Mouse (Mus musculus) B cell, adult 2 months (primary cell): ENCODE measurements around the gene Mad1l1.

Experiments
- DNase-seq, 2 experiments: peaks; one replicate each; pipeline ENCODE4 v3.0.0; 2022

The Mad1l1 gene

GRCm38 (mm10) chr5:140258633-140259032 is 62.7 kb downstream of the Mad1l1 start:
- no peak for DNase-seq

GRCm38 (mm10) chr5:140258035-140258434 is 63.3 kb downstream of the Mad1l1 start:
- no peak for DNase-seq

DNA sequence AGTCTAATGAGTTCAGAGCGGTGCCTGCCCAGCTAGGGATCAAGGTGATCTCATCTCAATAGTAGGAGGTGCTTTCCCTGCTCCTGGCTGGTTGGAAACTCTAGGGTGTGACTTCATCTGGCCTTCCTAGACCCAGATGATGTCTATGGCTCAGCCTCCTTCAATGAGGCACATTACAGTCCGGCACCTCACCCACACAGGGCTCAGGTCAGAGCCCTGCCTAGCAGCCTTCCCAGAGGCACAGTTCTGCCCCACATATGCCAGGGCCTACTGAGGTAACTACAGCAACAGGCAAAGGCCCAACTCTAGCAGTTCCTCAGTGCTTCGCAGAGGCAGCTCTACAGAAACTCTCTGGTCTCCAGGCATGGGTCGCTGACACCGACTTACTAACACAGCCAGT is 63.9 kb downstream of the Mad1l1 start:
- no peak for DNase-seq

DNA sequence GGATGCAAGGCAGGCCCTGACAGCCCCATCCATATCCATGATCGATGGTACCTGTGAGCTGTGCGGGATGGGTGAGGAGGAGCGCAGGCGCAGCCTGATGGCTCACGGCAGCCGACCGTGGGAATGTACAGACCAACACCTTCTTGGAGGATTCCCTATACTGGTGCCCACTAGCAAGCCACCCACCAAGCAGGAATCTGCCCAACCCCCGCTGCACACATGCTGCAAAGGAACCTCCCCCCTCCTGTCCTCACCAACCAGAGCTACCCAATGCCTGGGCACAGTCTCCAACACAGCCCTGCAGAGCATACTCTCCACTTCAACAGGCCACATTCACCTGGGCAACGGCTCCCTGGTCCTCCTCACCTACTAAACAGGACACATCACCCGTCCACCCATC is 64.7 kb downstream of the Mad1l1 start:
- no peak for DNase-seq

GRCm38 (mm10) chr5:140255265-140255664 is 66.1 kb downstream of the Mad1l1 start:
- no peak for DNase-seq

DNA sequence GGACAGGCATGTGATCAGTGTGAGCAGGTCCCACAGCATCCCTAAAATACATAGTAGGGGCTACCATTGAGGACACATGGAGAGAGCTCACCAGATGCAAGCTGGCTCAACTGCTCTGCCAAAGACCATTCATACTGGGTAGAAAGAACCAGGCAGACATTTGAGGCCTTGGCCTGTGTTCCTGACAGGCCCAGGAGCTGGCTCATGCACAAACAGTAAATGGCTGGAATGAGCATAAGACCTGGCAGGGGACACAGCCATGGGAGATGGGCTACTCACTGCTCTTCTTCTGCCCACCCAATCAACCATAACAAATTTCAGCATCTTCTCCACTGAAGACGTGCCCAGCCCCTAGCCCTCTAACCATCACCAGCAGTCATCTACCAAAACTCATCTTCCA is 66.7 kb downstream of the Mad1l1 start:
- no peak for DNase-seq

DNA sequence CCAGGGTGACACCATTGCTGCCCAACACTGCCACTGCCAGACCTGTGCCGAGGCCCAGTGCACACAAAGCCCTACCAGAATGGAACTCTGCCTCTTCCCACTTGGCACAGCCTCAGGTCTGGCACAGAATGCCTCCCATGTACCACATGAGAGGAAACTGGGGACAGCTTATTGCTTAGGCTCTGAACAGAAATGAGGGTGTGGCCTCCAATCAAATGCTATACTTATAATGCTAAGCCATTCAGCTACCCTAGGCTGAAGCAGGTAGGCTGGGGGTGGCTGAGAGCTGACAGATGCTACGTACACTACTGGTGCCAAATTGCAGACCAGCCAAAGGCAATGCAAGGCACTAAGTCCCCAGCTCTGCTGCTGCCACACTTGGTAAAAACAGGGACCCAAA is 69.4 kb downstream of the Mad1l1 start:
- DNase-seq, result no peak

GRCm38 (mm10) chr5:140250370-140250769 is 71.0 kb downstream of the Mad1l1 start:
- DNase-seq, result no peak

GRCm38 (mm10) chr5:140249359-140250062 is 71.8 kb downstream of the Mad1l1 start:
- no peak for DNase-seq

- no peak for DNase-seq
Measured at GRCm38 (mm10) chr5:140248101-140248500, 73.3 kb downstream of the Mad1l1 start.

DNA sequence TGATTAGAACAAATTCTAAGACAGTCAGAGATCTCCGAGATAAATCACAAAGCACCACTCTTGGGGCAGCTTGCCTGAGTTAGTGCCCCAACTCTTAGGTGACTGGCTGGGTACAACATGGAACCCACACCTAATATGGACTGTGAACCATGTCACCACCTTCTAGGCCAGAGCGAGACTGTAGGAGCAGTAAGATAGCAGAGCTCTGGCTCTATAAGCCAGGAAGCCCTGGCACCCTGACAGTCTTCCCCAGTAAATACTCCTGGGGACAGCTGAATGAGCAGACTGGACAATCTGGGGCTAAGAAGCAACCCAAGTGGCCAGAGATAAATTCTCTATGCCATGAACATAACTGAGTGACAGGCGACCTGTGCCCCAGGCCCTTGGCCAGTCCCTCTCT is 81.1 kb downstream of the Mad1l1 start:
- no peak for DNase-seq

GRCm38 (mm10) chr5:140238880-140239279 is 82.5 kb downstream of the Mad1l1 start:
- no peak for DNase-seq

DNA sequence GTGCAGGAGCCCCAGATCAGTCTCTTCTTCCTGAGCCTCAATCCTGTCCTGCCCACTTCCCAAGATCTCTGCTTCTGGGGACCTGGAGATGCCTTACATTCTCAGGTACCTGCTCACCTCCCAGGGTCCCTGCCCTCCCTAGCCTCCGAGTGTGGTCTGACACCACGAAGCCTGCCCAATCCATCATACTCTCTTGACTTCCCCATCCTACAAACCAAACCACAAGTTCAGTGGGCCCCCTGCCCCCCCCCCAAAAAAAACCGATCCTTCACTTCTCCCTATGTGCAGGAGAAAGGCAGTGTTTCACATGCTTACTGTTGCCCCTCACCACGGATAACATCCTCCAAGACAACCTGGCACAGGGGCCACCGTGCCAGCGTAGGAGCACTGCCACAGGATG is 90.5 kb downstream of the Mad1l1 start:
- DNase-seq, result no peak

DNA sequence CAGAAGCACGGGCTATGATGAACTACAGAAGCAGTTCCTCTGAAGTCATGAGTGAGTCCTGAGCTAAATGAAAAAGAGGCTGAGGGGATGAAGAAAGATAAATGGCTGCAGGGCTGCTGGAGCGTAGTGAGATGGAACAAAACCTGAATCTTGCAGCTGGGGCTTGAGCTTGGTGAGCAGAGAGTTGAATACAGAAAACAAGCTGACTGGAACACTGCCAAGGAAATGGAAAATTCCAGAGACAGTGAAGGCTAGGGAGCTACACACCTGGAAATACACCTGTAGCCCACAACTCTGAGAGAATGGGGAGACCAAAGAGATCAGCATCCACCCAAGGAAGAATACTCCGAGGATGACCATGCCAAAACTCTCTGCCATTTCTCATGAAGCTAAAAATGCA is 93.0 kb downstream of the Mad1l1 start:
- DNase-seq, result no peak

DNA sequence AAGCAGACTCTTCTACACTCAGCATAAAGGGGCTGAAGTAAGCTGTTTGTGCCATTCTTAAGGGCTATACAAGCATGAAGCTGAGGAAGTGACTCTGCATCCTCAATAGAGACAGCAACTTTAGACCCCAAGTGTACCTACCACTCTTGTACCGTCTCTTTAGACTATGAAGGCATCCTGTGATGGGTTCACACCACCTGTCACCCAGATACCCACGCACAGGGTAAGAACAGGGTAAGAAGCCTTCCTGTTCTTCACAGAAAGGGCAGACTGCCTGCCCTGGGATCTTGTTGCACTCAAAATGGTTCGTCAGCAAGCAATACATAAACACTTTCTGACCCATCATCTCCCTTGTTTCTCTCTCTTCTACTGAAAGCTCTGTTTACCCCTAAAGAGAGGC is 94.5 kb downstream of the Mad1l1 start:
- DNase-seq, result no peak

DNA sequence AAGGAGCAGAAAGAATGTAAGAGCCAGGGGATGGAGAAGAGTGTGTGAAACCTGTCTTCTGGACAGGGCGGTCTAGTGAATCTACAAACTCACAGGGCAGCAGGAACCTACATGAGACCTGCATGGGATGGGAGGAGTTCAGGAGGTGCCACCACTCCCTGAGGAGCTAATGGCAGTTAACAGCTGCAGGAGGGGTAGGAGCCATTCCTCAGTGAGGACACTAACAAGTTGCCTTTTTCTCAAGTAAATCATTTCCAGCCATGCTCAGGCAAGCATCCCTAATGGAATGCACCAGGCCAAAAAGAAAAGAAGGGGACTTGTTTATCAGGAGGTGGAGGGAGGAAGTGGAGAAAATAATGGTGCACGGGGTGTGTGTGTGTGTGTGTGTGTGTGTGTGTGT is 95.5 kb downstream of the Mad1l1 start:
- DNase-seq, result no peak

GRCm38 (mm10) chr5:140225103-140225502 is 96.2 kb downstream of the Mad1l1 start:
- no peak for DNase-seq

GRCm38 (mm10) chr5:140223070-140224053 is 98.0 kb downstream of the Mad1l1 start:
- no peak for DNase-seq

GRCm38 (mm10) chr5:140221016-140221650 is 100.2 kb downstream of the Mad1l1 start:
- DNase-seq, result no peak

DNA sequence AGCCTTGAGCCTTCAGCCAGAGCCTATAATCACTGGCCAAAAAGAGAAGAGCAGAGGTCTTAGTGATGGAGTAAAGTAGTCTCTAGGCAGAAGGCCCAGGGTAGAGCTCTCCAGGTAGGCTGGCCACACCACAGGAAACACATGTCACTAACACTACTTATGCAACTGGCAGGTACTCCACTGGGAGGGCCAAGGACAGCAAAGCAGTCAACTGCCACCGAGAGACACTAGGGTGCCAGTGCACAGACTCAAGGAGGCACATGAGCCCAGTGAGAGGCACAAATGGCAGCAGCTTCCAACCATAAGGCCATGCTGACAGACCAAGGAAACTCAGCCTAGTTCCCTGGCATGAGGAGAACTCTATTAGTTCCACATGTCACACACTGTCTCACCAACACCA is 102.1 kb downstream of the Mad1l1 start:
- no peak for DNase-seq

DNA sequence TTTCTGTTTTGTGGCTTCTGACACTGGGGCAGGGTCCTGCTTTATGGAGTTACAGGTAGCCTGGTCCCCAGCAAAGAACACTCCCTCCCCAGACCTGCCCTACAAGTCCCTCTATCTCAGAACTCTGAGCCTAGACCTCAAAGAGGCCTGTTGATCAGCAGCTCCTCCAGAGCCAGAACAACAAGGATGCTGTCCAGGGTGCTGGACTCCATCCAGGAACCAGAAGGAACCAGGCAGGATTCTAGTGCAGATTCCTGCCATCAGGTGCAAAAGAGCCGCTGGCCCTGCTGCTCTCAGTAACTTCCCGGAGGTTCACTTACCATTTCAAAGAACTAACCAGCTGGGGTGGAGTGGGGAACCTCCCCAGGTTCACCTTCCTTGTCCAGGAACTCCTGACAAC is 103.5 kb downstream of the Mad1l1 start:
- DNase-seq, result peak; percentile 7 to 12

DNA sequence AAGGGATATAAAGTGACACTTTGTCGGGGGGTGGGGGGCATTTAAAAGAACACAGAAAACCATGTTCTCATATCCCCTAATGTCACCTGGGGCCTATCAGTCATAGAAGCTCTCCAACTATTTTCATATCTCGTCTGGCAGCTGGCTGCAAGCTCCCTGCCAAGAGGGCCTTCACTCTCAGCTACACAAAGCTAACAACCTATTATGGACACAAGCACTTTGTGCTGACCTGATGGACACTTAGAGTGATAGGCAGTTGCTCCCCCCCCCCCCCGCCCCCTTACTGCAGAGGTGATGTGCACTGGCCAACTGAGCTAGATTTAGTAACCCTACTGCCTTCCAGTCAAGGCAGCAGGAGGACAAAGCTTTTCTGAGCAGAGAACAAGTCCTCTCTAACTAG is 104.3 kb downstream of the Mad1l1 start:
- DNase-seq, result no peak

DNA sequence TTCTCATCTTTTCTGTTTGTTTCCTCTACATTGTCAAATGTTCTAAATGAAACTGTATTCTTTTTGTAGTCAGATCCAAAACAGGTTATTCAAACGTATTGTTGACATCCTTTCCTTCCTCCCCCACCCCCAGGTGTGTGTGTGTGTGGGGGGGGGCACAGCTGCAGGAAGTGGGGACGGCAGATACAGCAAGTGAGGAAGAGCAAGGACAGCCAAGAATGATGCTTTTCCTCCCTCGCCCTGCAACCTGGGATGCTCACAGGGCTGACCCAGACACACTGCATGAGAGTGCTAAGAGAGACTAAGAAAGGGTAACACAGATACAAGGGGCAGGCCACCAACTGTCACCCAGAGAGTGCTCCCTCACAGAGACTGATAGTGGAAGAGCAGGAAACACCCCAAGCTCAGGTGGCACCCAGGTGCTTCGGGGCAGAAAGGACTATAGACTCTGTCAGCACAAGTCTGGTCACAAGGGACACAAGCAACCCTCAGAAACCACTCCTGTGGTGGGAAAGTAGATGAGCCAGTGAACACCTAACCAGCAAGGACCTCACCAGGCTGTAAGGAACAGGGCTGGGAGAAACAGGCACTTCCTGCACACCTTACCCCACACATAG is 105.8 kb downstream of the Mad1l1 start:
- DNase-seq, result peak in 1 of 2 experiments; percentile 10
